8 mouse cellular contexts compared by ENCODE assay signal in genomic region chr11:53324512-53324968, GRCm38 (mm10). TPM values are rescaled to one million over a fixed set of nuclear protein-coding genes. Genes with fewer than 3 reads are reported as not detected.
DNase-seq lines count a peak whose midpoint lies in the region; ATAC-seq and TF ChIP-seq lines count a peak whose summit lies in the region.

TSS of gene Zcchc10 (plus strand) at chr11:53324679.

- peak; percentile 94 for DNase-seq in brain, adult 2 months (ENCODE audit: low read depth, low spot score)
- DNase-seq in liver, result peak; percentile 92
- DNase-seq in monocyte, adult 2 months (ENCODE audit: low read depth in 1 of 2, low spot score in 2 of 2), result peak; percentile 56 to 81
- DNase-seq in spleen, postnatal 14 days (ENCODE audit: low spot score in 2 of 2), result peak; percentile 77 to 87

- peak within 1 kb of the TSS; percentile 87 for H3K4me3 ChIP-seq in C2C12 (ENCODE audit: insufficient read depth, poor library complexity, severe bottlenecking)
- H3K4me3 ChIP-seq in embryonic fibroblast, embryonic 13.5 days (ENCODE audit: insufficient read depth, low read length), result peak within 1 kb of the TSS; percentile 87
- peak within 1 kb of the TSS; percentile 82 for H3K4me3 ChIP-seq in heart, embryonic 11.5 days (ENCODE audit: low read depth, low read length)
- H3K4me3 ChIP-seq in kidney, embryonic 15.5 days (replicated peaks), result peak within 1 kb of the TSS; percentile 79

- peaks cover 34% of the 10 kb centered on the region for H3K79me2 ChIP-seq in C2C12 (ENCODE audit: control insufficient read depth, insufficient read depth)

- peak; percentile 93 for TF ChIP-seq POLR2A in embryonic fibroblast, embryonic 13.5 days (IDR thresholded peaks at IDR 0.05; ENCODE audit: low read depth, low read length)

- H3K27ac ChIP-seq in embryonic fibroblast, embryonic 13.5 days (ENCODE audit: insufficient read depth, low read length), result peak within 1 kb of the TSS; percentile 2; the same call in 1 of the 2 replicates
- peak within 1 kb of the TSS; percentile 29; the same call in 1 of the 2 replicates for H3K27ac ChIP-seq in heart, embryonic 11.5 days (ENCODE audit: low read depth, low read length)
- peak within 1 kb of the TSS; percentile 68; the same call in 1 of the 2 replicates for H3K27ac ChIP-seq in kidney, embryonic 15.5 days

- TF ChIP-seq CTCF in C2C12 (IDR thresholded peaks at IDR 0.05; ENCODE audit: control insufficient read depth, insufficient read depth, insufficient read length), result no peak
- no peak for TF ChIP-seq CTCF in embryonic fibroblast, embryonic 13.5 days (IDR thresholded peaks at IDR 0.05; ENCODE audit: borderline replicate concordance, insufficient read depth, low read length)

- peak within 1 kb of the TSS; percentile 94 for H3ac ChIP-seq in C2C12 (ENCODE audit: control insufficient read depth, insufficient read length, low read depth)

- H3K9ac ChIP-seq in heart, embryonic 11.5 days (ENCODE audit: low read depth, low read length), result peak within 1 kb of the TSS; percentile 91
- peak within 1 kb of the TSS; percentile 85 for H3K9ac ChIP-seq in kidney, embryonic 15.5 days

- peak within 1 kb of the TSS; percentile 79 for H3K4me2 ChIP-seq in heart, embryonic 11.5 days
- H3K4me2 ChIP-seq in kidney, embryonic 15.5 days, result peak within 1 kb of the TSS; percentile 67

- peak; percentile 85 for ATAC-seq in heart, embryonic 11.5 days (replicated peaks; ENCODE audit: insufficient number of reproducible peaks, low FRiP score, low TSS enrichment)
- ATAC-seq in kidney, embryonic 15.5 days (replicated peaks; ENCODE audit: low FRiP score), result peak; percentile 96

- peaks cover 22% of the 10 kb centered on the region for H3K79me3 ChIP-seq in C2C12 (ENCODE audit: low read depth)

- WGBS in heart, embryonic 11.5 days (ENCODE audit: insufficient replicate concordance), result under 1% methylated on average over 21 of the region's 21 CpGs
- WGBS in kidney, embryonic 15.5 days, result 1% methylated on average over 21 of the region's 21 CpGs

- peaks cover 4% of the 10 kb centered on the region; the same call in 1 of the 2 replicates for H3K4me1 ChIP-seq in embryonic fibroblast, embryonic 13.5 days (ENCODE audit: control insufficient read depth, insufficient read depth, low read length)
- peaks cover 4% of the 10 kb centered on the region; the same call in 1 of the 2 replicates for H3K4me1 ChIP-seq in heart, embryonic 11.5 days (ENCODE audit: control insufficient read depth, insufficient read depth, low read length)
- H3K4me1 ChIP-seq in kidney, embryonic 15.5 days, result peaks cover 9% of the 10 kb centered on the region

- no peaks in the 10 kb centered on the region for H3K27me3 ChIP-seq in C2C12 (ENCODE audit: control insufficient read depth, insufficient read depth, insufficient read length)
- H3K27me3 ChIP-seq in heart, embryonic 11.5 days (ENCODE audit: control insufficient read depth, insufficient read depth, low read length), result no peaks in the 10 kb centered on the region
- no peaks in the 10 kb centered on the region for H3K27me3 ChIP-seq in kidney, embryonic 15.5 days

- no peaks in the 10 kb centered on the region for H3K9me3 ChIP-seq in heart, embryonic 11.5 days (replicated peaks; ENCODE audit: control insufficient read depth, low read length)
- no peaks in the 10 kb centered on the region for H3K9me3 ChIP-seq in kidney, embryonic 15.5 days (replicated peaks)

- peaks cover 27% of the 10 kb centered on the region for H3K36me3 ChIP-seq in C2C12 (ENCODE audit: control insufficient read depth, insufficient read depth)
- peaks cover 11% of the 10 kb centered on the region for H3K36me3 ChIP-seq in heart, embryonic 11.5 days (ENCODE audit: control insufficient read depth, insufficient read depth, low read length)
- peaks cover 27% of the 10 kb centered on the region for H3K36me3 ChIP-seq in kidney, embryonic 15.5 days

TF ChIP-seq in C2C12, 6 proteins besides CTCF, POLR2A, EP300 and RAD21:
- no peak for TF ChIP-seq FOSL1 (IDR thresholded peaks at IDR 0.05; ENCODE audit: insufficient read depth, low read length, poor library complexity, severe bottlenecking)
- TF ChIP-seq MYOG (IDR thresholded peaks at IDR 0.05; ENCODE audit: control insufficient read depth, extremely low read depth, insufficient read length), result no peak
- no peak for TF ChIP-seq USF1 (IDR thresholded peaks at IDR 0.05; ENCODE audit: low read depth)
- TF ChIP-seq MAX (IDR thresholded peaks at IDR 0.05), result peak; percentile 28

RNA-seq across cellular contexts. Expression of gene Zcchc10, which starts in this region (rescaled TPM):
- polyA plus RNA-seq in C2C12 (2012; fragmentation: generic; extraction: Trizol), result 8.2 TPM
- polyA plus RNA-seq in embryonic fibroblast, embryonic 13.5 days (2011; ENCODE audit: insufficient read length, low read depth, missing spikeins), result 17.8 and 22.8 TPM in 2 replicates
- polyA plus RNA-seq in heart, embryonic 11.5 days (2014; fragmentation: Nextera tagmentation; extraction: Ambion mirVana), result 21.3 and 24.9 TPM in 2 replicates
- 22.8 and 24.3 TPM in 2 replicates for polyA plus RNA-seq in kidney, embryonic 15.5 days (2015; fragmentation: Nextera tagmentation; extraction: Ambion mirVana)

Comparison
In these comparisons a context has a peak if more than half of its experiments do, and no peak if none do; other contexts are left out.
1. Peak in every context shown above with its lines: DNase-seq, ATAC-seq, H3K4me3 ChIP-seq and H3K27ac ChIP-seq.
2. H3K27ac ChIP-seq: peak in every context shown above with its lines; median percentile 68 in kidney, embryonic 15.5 days; 29 in heart, embryonic 11.5 days; 2 in embryonic fibroblast, embryonic 13.5 days.